Mouse (Mus musculus): ENCODE results near the gene Col6a2.

Col6a2 gene

GRCm38 (mm10) chr10:76636026-76636425 is 12.6 kb upstream of the Col6a2 start:
- DNase-seq (ENCODE audit: low spot score), result no peak

GRCm38 (mm10) chr10:76634584-76634983 is 11.2 kb upstream of the Col6a2 start:
- DNase-seq (ENCODE audit: low spot score), result no peak

- DNase-seq (ENCODE audit: low spot score), result no peak
Measured at GRCm38 (mm10) chr10:76634094-76634571, 10.7 kb upstream of the Col6a2 start.

GRCm38 (mm10) chr10:76632630-76633029 is 9.2 kb upstream of the Col6a2 start:
- DNase-seq (ENCODE audit: low spot score), result no peak

GRCm38 (mm10) chr10:76630657-76631056 is 7.2 kb upstream of the Col6a2 start:
- no peak for DNase-seq (ENCODE audit: low spot score)

GRCm38 (mm10) chr10:76627714-76628113 is 4.3 kb upstream of the Col6a2 start:
- no peak for DNase-seq (ENCODE audit: low spot score)

GRCm38 (mm10) chr10:76624903-76625302 is 1.5 kb upstream of the Col6a2 start:
- no peak for DNase-seq (ENCODE audit: low spot score)

- DNase-seq (ENCODE audit: low spot score), result no peak
Measured at GRCm38 (mm10) chr10:76623734-76624133, 304 bp upstream of the Col6a2 start.

GRCm38 (mm10) chr10:76622411-76622810 is 1.0 kb downstream of the Col6a2 start:
- DNase-seq (ENCODE audit: low spot score), result no peak

GRCm38 (mm10) chr10:76612473-76612872 is 11.0 kb downstream of the Col6a2 start:
- DNase-seq (ENCODE audit: low spot score), result no peak

- DNase-seq (ENCODE audit: low spot score), result no peak
Measured at GRCm38 (mm10) chr10:76602690-76603089, 20.7 kb downstream of the Col6a2 start.

- DNase-seq (ENCODE audit: low spot score), result no peak
Measured at GRCm38 (mm10) chr10:76596338-76596737, 27.1 kb downstream of the Col6a2 start.

GRCm38 (mm10) chr10:76590197-76590596 is 33.2 kb downstream of the Col6a2 start:
- no peak for DNase-seq (ENCODE audit: low spot score)

- DNase-seq (ENCODE audit: low spot score), result no peak
Measured at GRCm38 (mm10) chr10:76586190-76586589, 37.2 kb downstream of the Col6a2 start.

GRCm38 (mm10) chr10:76584138-76584537 is 39.3 kb downstream of the Col6a2 start:
- no peak for DNase-seq (ENCODE audit: low spot score)

GRCm38 (mm10) chr10:76576920-76577319 is 46.5 kb downstream of the Col6a2 start:
- DNase-seq (ENCODE audit: low spot score), result no peak

- DNase-seq (ENCODE audit: low spot score), result no peak
Measured at GRCm38 (mm10) chr10:76575374-76575773, 48.1 kb downstream of the Col6a2 start, which contains the start of gene Ftcd. Ftcd (plus strand) TSS chr10:76575648.

GRCm38 (mm10) chr10:76572151-76572550 is 51.3 kb downstream of the Col6a2 start:
- DNase-seq (ENCODE audit: low spot score), result no peak

- DNase-seq (ENCODE audit: low spot score), result no peak
Measured at GRCm38 (mm10) chr10:76571070-76571469, 52.4 kb downstream of the Col6a2 start.

GRCm38 (mm10) chr10:76569996-76570685 is 53.3 kb downstream of the Col6a2 start:
- DNase-seq (ENCODE audit: low spot score), result no peak

GRCm38 (mm10) chr10:76561972-76562371 is 61.5 kb downstream of the Col6a2 start, which contains the start of gene Spatc1l:
Spatc1l (plus strand) TSS chr10:76562272.
- DNase-seq (ENCODE audit: low spot score), result no peak

GRCm38 (mm10) chr10:76554061-76554460 is 69.4 kb downstream of the Col6a2 start:
- DNase-seq (ENCODE audit: low spot score), result no peak

GRCm38 (mm10) chr10:76551556-76551955 is 71.9 kb downstream of the Col6a2 start:
- no peak for DNase-seq (ENCODE audit: low spot score)

GRCm38 (mm10) chr10:76550458-76550857 is 73.0 kb downstream of the Col6a2 start:
- DNase-seq (ENCODE audit: low spot score), result no peak

Measured in layer of hippocampus, adult 9-10 months (tissue).